ENCODE assay signal across 8 mouse cellular contexts in genomic region chr3:40744836-40745660, GRCm38 (mm10). TPM values are rescaled to one million over a fixed set of nuclear protein-coding genes. Genes with fewer than 3 reads are reported as not detected.
A peak's percentile ranks its signal among the peaks of the same experiment; 100 is the strongest.
DNase-seq lines count a peak whose midpoint lies in the region; ATAC-seq and TF ChIP-seq lines count a peak whose summit lies in the region.

No protein-coding gene starts in this region.

- DNase-seq in adipocyte (ENCODE audit: low spot score) = peak; percentile 88
- DNase-seq in gastrocnemius, adult 8-10 months (ENCODE audit: low spot score in 2 of 2) = peak; percentile 77 to 87
- DNase-seq in induced T-regulatory cell, adult 2 months (ENCODE audit: low read depth) = peak; percentile 93
- peak; percentile 88 for DNase-seq in left cerebral cortex, adult 8-10 months (ENCODE audit: low spot score in 2 of 2)
- DNase-seq in right cerebral cortex, adult 18-20 months = peak; percentile 94
- DNase-seq in urinary bladder, adult 2 months (ENCODE audit: low spot score) = peak; percentile 95

- H3K27ac ChIP-seq in cortical plate, adult 2 months (ENCODE audit: insufficient read depth, low read length) = peak overlapping the region; percentile 86

- peak; percentile 48; the same call in 1 of the 2 replicates for TF ChIP-seq POLR2A in cortical plate, adult 2 months (IDR thresholded peaks at IDR 0.05; ENCODE audit: extremely low read depth, insufficient read depth, low read length)

- TF ChIP-seq CTCF in cortical plate, adult 2 months (IDR thresholded peaks at IDR 0.05; ENCODE audit: extremely low read depth, insufficient read depth, low read length) = no peak

- peak; percentile 83 for ATAC-seq in megakaryocyte, adult 5-6 weeks (ENCODE audit: poor library complexity, severe bottlenecking)

- H3K4me1 ChIP-seq in cortical plate, adult 2 months (ENCODE audit: control insufficient read depth, insufficient read depth, low read length) = peaks cover 2% of the 10 kb centered on the region; the same call in 1 of the 2 replicates

- H3K4me3 ChIP-seq in cortical plate, adult 2 months (ENCODE audit: insufficient read depth, low read length) = peak overlapping the region; percentile 93

RNA-seq across cellular contexts. Expression of gene Hspa4l, which starts 0.8 kb away (rescaled TPM):
- polyA plus RNA-seq in cortical plate, adult 2 months (2012; rRNA removed) = 41.4 and 44.4 TPM in 2 replicates
- 1 to 10 TPM; 3.7 to 7.8 (median 5.1) TPM for total RNA-seq in gastrocnemius, adult 8-10 months (2022)
- total RNA-seq in left cerebral cortex, adult 8-10 months (2022) = 100 to 1,000 TPM; 146 to 158 (median 154) TPM
- total RNA-seq in megakaryocyte, adult 5-6 weeks (2015) = 33.4 and 40.1 TPM in 2 replicates
- total RNA-seq in megakaryocyte, adult 5-6 weeks (2017) = 46.1 and 46.7 TPM in 2 replicates
- 7.1 and 9.9 TPM in 2 replicates for polyA plus RNA-seq in urinary bladder, adult 2 months (2012; rRNA removed)

RNA-seq across cellular contexts. Expression of gene Slc25a31, which starts 36.4 kb away (rescaled TPM):
- 0.08 and 0.10 TPM in 2 replicates for polyA plus RNA-seq in cortical plate, adult 2 months (2012; rRNA removed)
- not detected for total RNA-seq in gastrocnemius, adult 8-10 months (2022)
- under 1 TPM in 3 of 4 experiments, not detected in 1; 0.30 to 0.34 (median 0.33) TPM for total RNA-seq in left cerebral cortex, adult 8-10 months (2022)
- total RNA-seq in megakaryocyte, adult 5-6 weeks (2015) = not detected in 2 replicates
- total RNA-seq in megakaryocyte, adult 5-6 weeks (2017) = not detected in 2 replicates
- polyA plus RNA-seq in urinary bladder, adult 2 months (2012; rRNA removed) = 0.07 and 0.11 TPM in 2 replicates

RNA-seq across cellular contexts. Expression of gene Plk4, which starts 54.8 kb away (rescaled TPM):
- 2.9 and 3.3 TPM in 2 replicates for polyA plus RNA-seq in cortical plate, adult 2 months (2012; rRNA removed)
- total RNA-seq in gastrocnemius, adult 8-10 months (2022) = under 1 TPM; 0.41 to 0.48 (median 0.44) TPM
- total RNA-seq in left cerebral cortex, adult 8-10 months (2022) = 1 to 10 TPM; 3.6 to 6.4 (median 5.1) TPM
- 63.2 and 77.6 TPM in 2 replicates for total RNA-seq in megakaryocyte, adult 5-6 weeks (2015)
- 67.1 and 93.7 TPM in 2 replicates for total RNA-seq in megakaryocyte, adult 5-6 weeks (2017)
- polyA plus RNA-seq in urinary bladder, adult 2 months (2012; rRNA removed) = 3.0 and 3.2 TPM in 2 replicates

Comparison
In these comparisons a context has a peak if more than half of its experiments do, and no peak if none do; other contexts are left out.
1. Peak in every context shown above with its lines: DNase-seq, ATAC-seq, H3K4me3 ChIP-seq and H3K27ac ChIP-seq.
2. RNA of gene Plk4, which starts 54.8 kb away (total RNA-seq): 63.2 to 93.7 TPM in megakaryocyte, adult 5-6 weeks; 3.6 to 6.4 TPM in left cerebral cortex, adult 8-10 months and 0.41 to 0.48 TPM in gastrocnemius, adult 8-10 months; every median in the first group is over 4 times any median in the second.